Mouse (Mus musculus) heart, adult 2 months (tissue): Measurements from ENCODE around the gene Smc3.

ENCODE experiments used
- CTCF ChIP-seq: fragments of 200-600 bp; IDR thresholded peaks from 2 replicates; pipeline ENCODE4 v1.8.1; 2022; ENCODE audit warnings: antibody characterized with exemption, mild to moderate bottlenecking, moderate library complexity
- POLR2A ChIP-seq: fragments of 200-500 bp; IDR thresholded peaks from 2 replicates; pipeline ENCODE4 v1.6.1; 2011; ENCODE audit warnings: mild to moderate bottlenecking, low read depth, low read length, control low read depth; ENCODE audit not compliant: insufficient read depth

- TF ChIP-seq CTCF (no peak), POLR2A (no peak)
Observed at GRCm38 (mm10) chr19:53576061-53576460, 24.1 kb upstream of the Smc3 start.
